Mouse (Mus musculus): ENCODE measurements around the gene Spink2.

GRCm38 (mm10) chr5:77188738-77189137 lies 22.5 kb downstream of the Spink2 start:
- TF ChIP-seq POLR2A (IDR thresholded peaks at IDR 0.05; ENCODE audit: low read depth, low read length) (no peak), CTCF (IDR thresholded peaks at IDR 0.05; ENCODE audit: extremely low read depth, insufficient read length, insufficient replicate concordance, low read depth, low read length) (no peak)
